Mouse (Mus musculus) erythroblast, embryonic 14.5 days (primary cell): Measurements from ENCODE around the gene Rsl1. TPM values are rescaled to one million over a fixed set of nuclear protein-coding genes. Genes with fewer than 3 reads are reported as not detected.
A peak's percentile ranks its signal among the peaks of the same experiment; 100 is the strongest.
"Not testable (repeated sequence)": the region's sequence is repeated elsewhere in the genome, so short reads cannot be mapped to it uniquely, and the experiment has no call there.

ENCODE experiments used
- H3K27me3 ChIP-seq: 2 replicates; pipeline ENCODE4 v1.6.1; 2012; ENCODE audit warnings: inconsistent platforms; ENCODE audit not compliant: control insufficient read depth
- H3K36me3 ChIP-seq: 2 replicates; pipeline ENCODE4 v1.6.1; 2012; ENCODE audit warnings: mild to moderate bottlenecking, inconsistent platforms; ENCODE audit not compliant: control insufficient read depth
- H3K4me1 ChIP-seq: 2 replicates; pipeline ENCODE4 v1.6.1; 2012; ENCODE audit warnings: inconsistent platforms; ENCODE audit not compliant: control insufficient read depth
- H3K4me3 ChIP-seq: replicated peaks from 2 replicates; pipeline ENCODE3; 2012; ENCODE audit warnings: moderate library complexity, mild to moderate bottlenecking, inconsistent platforms
- H3K9me3 ChIP-seq: 2 replicates; pipeline ENCODE4 v1.6.1; 2012; ENCODE audit warnings: low read length, inconsistent platforms, mixed read lengths; ENCODE audit not compliant: control insufficient read depth
- GATA1 ChIP-seq: IDR thresholded peaks from 2 replicates; pipeline ENCODE4 v1.6.1; 2012; ENCODE audit warnings: low read length, inconsistent platforms, mixed read lengths
- TAL1 ChIP-seq: IDR thresholded peaks from 3 replicates; pipeline ENCODE4 v1.6.1; 2012; ENCODE audit warnings: low read length, inconsistent platforms, mixed read lengths
- polyA plus RNA-seq: library from polyadenylated mRNA; stranded (reverse); fragments of >175 nt; gene quantifications from 2 replicates; pipeline ENCODE4 v1.2.3, GENCODE M21; 2012

Rsl1 gene
- not detected in 2 replicates for polyA plus RNA-seq

DNA sequence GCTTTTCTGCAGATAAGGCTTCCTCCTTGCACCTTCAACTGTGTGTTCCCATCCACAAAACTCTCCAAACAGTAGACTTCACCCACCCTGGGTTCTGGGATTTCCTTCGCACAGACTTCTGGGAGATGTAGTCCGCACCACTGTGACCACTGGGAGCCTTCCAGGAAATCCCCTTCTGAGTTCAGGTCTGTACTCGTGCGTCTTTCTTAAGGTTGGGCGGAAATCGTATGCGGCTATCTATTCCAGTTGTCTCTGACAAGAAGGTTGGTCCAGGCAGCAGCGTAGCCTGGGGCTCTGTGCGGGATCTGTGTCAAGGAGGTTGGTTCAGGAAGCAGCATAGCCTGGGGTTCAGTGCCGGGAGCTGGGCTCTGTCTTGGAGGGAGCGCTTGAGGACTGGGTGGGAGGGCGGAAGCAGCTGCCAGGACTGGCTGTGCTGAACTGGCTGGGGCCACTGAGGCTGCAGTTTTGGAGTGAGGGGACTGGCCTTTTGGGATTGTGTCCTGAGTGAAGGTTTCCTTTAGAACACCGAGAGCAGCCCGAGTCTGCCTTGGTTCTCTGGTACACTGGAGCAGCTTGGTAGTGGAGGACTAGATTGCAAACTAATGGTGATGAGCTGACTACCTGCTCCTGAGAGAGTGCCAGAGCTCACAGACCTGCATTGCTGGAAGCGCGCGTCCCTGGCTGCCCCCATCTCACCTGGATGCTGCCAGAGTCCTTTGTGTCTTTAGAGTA, at the start of gene Rsl1:
Rsl1 (plus strand) TSS at position 192 of the 732 bp plus-strand sequence.
- not testable (repeated sequence) for H3K9me3 ChIP-seq, H3K27me3 ChIP-seq, H3K4me1 ChIP-seq, H3K36me3 ChIP-seq
- H3K4me3 ChIP-seq, result peak within 1 kb of the TSS; percentile 46

DNA sequence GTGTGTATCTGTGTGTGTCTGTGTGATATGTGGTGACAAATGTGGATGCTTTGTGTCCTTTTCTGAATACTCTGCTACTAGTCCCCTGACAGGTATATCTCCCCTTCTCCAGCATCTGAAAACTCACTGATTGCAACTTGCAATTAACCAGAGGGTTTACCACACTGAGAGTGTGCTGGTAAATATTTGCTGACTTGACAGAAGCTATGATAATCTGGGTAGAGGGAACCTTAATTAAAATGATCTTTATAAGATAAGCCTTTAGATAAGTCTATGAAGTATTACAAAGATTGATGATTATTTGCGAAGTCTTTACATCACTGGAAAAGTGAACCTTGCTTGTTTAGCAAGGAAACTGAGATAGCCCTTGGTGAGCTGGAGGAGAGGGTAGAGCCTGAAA, 48.5 kb upstream of the Rsl1 start:
- no peak for TF ChIP-seq GATA1
- Histone ChIP-seq H3K4me3 (no peak overlapping the region), H3K27me3 (no peaks in the 10 kb centered on the region), H3K36me3 (no peaks in the 10 kb centered on the region), H3K9me3 (no peaks in the 10 kb centered on the region), H3K4me1 (peaks cover 6% of the 10 kb centered on the region)

DNA sequence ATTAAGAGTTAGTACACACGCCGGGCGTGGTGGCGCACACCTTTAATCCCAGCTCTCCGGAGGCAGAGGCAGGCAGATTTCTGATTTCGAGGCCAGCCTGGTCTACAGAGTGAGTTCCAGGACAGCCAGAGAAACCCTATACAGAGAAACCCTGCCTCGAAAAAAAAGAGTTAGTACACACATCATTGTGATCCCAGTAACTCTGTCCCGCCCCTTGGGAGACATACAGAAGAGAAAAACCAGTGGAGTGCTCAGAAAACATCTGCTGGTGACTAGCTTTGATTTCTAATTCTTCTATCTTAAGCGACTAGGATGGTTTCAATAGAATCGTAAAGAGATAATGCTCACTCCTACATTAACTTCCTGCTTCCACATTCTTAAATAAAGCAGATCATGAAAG, 45.5 kb upstream of the Rsl1 start:
- not testable (repeated sequence) for H3K4me3 ChIP-seq

DNA sequence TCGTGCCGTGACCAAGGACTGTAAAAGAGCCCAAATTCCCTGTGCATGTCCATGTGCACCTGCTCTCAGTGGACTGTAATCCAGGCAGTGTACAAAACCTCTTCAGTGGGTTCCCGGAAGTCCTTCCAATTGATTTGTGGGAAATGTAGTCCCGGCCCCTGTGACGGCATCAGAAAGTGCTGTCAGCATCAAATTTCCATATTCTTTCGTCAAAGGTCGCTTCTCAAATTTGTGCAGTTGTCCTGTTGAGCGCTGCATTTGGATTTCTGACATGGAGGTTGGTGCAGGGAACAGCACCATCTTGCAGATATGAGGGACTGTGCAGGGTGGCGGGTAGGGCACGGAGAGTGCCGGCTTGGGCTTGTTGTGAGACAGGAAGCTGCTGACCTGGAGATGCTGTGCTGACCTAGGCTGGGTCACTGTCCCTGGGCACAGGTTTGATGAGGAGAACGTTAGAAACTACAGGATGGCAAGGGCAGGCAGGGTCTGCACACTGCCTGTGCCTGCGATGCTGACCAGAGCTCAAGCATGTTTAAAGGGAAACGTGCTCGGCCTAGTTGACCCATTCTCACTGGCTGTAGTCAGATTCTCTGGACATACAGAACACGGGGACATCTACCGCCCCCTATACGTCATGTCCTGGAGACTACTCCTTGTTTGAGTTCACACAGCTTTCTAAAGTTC, 44.8 kb upstream of the Rsl1 start:
- Histone ChIP-seq H3K4me3 (peak overlapping the region; percentile 70), H3K36me3 (no peaks in the 10 kb centered on the region), H3K27me3 (no peaks in the 10 kb centered on the region), H3K4me1 (peaks cover 6% of the 10 kb centered on the region), H3K9me3 (no peaks in the 10 kb centered on the region)
- TF ChIP-seq TAL1 (no peak), GATA1 (no peak)

More for the DNA sequence above, 45.5 kb upstream of the Rsl1 start:
- not testable (repeated sequence) for H3K9me3 ChIP-seq, H3K36me3 ChIP-seq, H3K27me3 ChIP-seq, H3K4me1 ChIP-seq

DNA sequence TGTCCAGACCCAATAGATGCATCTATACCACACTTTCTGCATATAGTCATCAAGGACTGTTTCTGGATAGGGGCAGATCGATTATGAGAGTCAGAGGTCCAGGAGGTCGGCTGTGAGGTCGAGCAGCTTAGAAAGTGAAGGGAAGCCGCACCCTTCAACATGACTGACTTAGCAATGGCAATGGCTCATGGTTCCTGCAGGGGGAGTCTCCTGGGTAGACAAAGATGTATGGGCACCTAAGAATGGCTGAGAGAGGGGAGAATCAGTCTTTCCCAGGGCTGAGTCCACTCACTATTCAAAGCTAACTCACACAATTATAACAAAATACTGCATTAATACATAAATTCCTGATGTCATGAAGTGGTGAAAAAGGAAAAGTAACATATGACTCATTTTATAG, 6.9 kb upstream of the Rsl1 start:
- H3K4me1 ChIP-seq, H3K27me3 ChIP-seq, H3K4me3 ChIP-seq, H3K36me3 ChIP-seq, H3K9me3 ChIP-seq: not testable (repeated sequence)

DNA sequence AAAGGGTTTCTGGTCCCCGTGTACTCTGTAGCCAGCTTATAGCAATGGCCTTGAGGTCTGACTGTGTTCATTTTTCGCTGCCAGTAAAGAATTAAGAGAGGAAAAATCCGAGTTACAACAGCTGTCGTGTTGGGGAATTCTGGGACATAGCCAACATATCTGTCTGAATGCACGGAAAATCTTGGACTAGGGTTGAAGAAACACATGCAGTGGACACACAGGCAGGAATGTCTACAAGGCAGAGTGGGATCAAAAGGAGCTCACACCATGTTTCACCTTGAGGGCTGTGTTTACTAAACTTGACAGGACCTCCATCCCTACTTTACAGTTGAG, 707 bp downstream of the Rsl1 start:
- H3K4me1 ChIP-seq, result no peaks in the 10 kb centered on the region
- no peaks in the 10 kb centered on the region for H3K27me3 ChIP-seq
- TF ChIP-seq TAL1 (no peak), GATA1 (no peak)
- H3K4me3 ChIP-seq, result no peak overlapping the region
- H3K36me3 ChIP-seq, result no peaks in the 10 kb centered on the region
- no peaks in the 10 kb centered on the region for H3K9me3 ChIP-seq

DNA sequence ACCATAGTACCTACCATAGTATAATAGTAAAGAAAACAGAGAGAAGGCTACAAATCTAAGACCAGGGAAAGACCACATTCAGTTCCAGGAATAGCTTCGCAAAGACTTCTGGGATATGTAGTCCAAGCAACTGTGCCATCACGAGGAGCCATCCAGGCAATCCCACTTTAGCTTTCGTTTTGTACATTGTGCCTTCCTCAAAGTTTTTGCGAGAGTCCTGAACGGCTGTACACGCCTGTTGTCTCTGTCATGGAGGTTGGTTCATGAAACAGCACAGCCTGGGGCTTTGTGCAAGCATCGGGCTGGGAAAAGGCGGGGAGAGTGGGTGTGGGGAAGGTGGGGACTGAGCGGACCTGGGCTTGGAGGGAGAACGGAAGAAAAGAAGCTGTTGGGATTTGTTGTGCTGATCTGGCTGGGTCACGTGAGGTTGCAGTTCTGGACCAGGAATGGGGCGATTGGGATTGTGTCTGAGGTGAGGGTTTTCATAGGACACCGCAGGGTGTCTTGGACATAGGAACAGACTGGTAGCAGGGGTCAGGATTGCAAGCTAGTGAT, 21.4 kb downstream of the Rsl1 start, which contains the start of gene Zfp455:
Zfp455 (plus strand) TSS at position 167 of the 555 bp plus-strand sequence.
- Histone ChIP-seq H3K36me3 (no peaks in the 10 kb centered on the region), H3K4me3 (peak within 1 kb of the TSS; percentile 68), H3K27me3 (no peaks in the 10 kb centered on the region), H3K4me1 (peaks cover 7% of the 10 kb centered on the region), H3K9me3 (no peaks in the 10 kb centered on the region)
- TF ChIP-seq GATA1 (no peak), TAL1 (no peak)

DNA sequence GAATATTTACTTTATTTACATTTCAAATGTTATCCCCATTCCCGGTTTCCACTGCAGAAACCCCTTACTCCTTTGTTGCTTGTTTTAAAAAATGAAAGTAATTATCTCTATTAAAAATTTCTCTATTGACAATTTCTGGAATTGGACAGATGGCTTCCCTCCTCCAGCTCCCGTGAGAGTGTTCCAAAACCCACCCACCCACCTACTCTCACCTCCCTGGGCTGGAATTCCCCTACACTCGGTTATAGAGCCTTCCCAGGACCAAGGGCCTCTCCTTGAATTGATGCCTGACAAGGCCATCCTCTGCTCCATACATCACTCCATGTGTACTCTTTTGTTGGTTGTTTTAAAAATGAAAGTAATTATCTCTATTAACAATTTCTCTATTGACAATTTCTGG, 28.7 kb downstream of the Rsl1 start:
- no peaks in the 10 kb centered on the region for H3K27me3 ChIP-seq
- no peak overlapping the region for H3K4me3 ChIP-seq
- H3K36me3 ChIP-seq, result no peaks in the 10 kb centered on the region
- TF ChIP-seq TAL1 (no peak), GATA1 (no peak)
- H3K4me1 ChIP-seq, result no peaks in the 10 kb centered on the region
- H3K9me3 ChIP-seq, result peaks cover 3% of the 10 kb centered on the region; the same call in 1 of the 2 replicates

DNA sequence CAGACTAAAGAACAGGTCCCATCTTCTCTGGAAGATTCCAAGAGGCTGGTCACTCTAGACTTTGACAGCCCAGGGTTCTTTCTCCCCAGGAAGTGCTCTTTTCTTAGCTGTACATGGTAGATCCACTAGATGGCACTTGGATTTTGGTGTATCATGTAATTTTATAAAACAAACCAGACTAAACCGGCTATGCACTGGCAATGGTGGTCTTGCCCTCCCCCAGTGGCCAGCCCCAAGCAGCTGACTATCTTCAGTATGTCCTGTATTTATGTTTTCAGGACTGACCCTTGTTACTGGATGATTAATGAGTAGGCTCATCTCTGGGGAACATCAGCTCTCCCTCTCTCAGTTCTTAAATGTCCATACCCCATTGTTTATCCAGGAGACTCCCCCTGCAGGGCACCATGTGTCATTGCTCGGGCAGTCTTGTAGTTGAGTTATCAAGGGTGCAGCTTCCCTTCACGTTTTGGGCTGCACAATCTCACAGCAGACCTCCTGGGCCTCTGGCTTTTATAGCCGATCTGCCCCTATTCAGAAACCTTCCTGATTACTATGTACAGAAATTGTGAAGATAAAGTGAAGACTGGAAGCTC, 41.1 kb downstream of the Rsl1 start:
- Histone ChIP-seq H3K4me1 (no peaks in the 10 kb centered on the region), H3K4me3 (no peak overlapping the region), H3K36me3 (no peaks in the 10 kb centered on the region), H3K27me3 (no peaks in the 10 kb centered on the region), H3K9me3 (peaks cover 7% of the 10 kb centered on the region)
- no peak for TF ChIP-seq GATA1
- TF ChIP-seq TAL1, result no peak

Other genes starting within 250 kb of the Rsl1 start
- 0.01 TPM in 1 of 2 replicates, not detected in the other for gene Zfp712, start 112.0 kb upstream of the Rsl1 start, polyA plus RNA-seq
- not detected in 2 replicates for gene Zfp708, start 75.2 kb upstream of the Rsl1 start, polyA plus RNA-seq
- gene Gm28557, start 64.6 kb upstream of the Rsl1 start, polyA plus RNA-seq, result 0.04 TPM in 1 of 2 replicates, not detected in the other
- not detected in 2 replicates for gene Rslcan18, start 56.9 kb upstream of the Rsl1 start, polyA plus RNA-seq
- not detected in 2 replicates for gene Zfp759, start 51.5 kb upstream of the Rsl1 start, polyA plus RNA-seq
- 0.02 TPM in 1 of 2 replicates, not detected in the other for gene Zfp455, start 21.3 kb downstream of the Rsl1 start, polyA plus RNA-seq
- gene Zfp458, start 105.3 kb downstream of the Rsl1 start, polyA plus RNA-seq, result not detected in 2 replicates
- not detected in 2 replicates for gene Zfp457, start 133.3 kb downstream of the Rsl1 start, polyA plus RNA-seq
- 0.02 TPM in 1 of 2 replicates, not detected in the other for gene Zfp595, start 159.4 kb downstream of the Rsl1 start, polyA plus RNA-seq
- gene Gm28044, start 187.4 kb downstream of the Rsl1 start, polyA plus RNA-seq, result not detected in 2 replicates
- gene Zfp953, start 187.4 kb downstream of the Rsl1 start, polyA plus RNA-seq, result 0.01 TPM in 1 of 2 replicates, not detected in the other
- not detected in 2 replicates for gene Gm28041, start 202.6 kb downstream of the Rsl1 start, polyA plus RNA-seq
- gene Zfp456, start 202.6 kb downstream of the Rsl1 start, polyA plus RNA-seq, result not detected in 2 replicates
- 0.02 and 0.12 TPM in 2 replicates for gene Zfp429, start 226.6 kb downstream of the Rsl1 start, polyA plus RNA-seq
- gene Zfp459, start 248.2 kb downstream of the Rsl1 start, polyA plus RNA-seq, result not detected in 2 replicates